Comparison of ENCODE assay signal across 9 mouse cellular contexts in genomic region chr7:35176412-35177381, GRCm38 (mm10). TPM values are rescaled to one million over a fixed set of nuclear protein-coding genes. Genes with fewer than 3 reads are reported as not detected.
DNase-seq lines count a peak whose midpoint lies in the region; ATAC-seq and TF ChIP-seq lines count a peak whose summit lies in the region.
"Had no signal": no experiment of that assay in that cellular context is flagged by ENCODE, and none has a peak within 500 bp of the region (broad histone marks: within the 10 kb centered on the region; RNA-seq: fewer than 3 reads in every experiment).

No protein-coding gene starts in this region.

- peak; percentile 71 for TF ChIP-seq CTCF in left cerebral cortex, adult 2 months (IDR thresholded peaks at IDR 0.05)

- no peak overlapping the region for H3K27ac ChIP-seq in left cerebral cortex, adult 2 months
- H3K27ac ChIP-seq in kidney, embryonic 15.5 days: no peak overlapping the region
- H3K27ac ChIP-seq: hindbrain, embryonic 15.5 days had no signal

- H3K9ac ChIP-seq in kidney, embryonic 15.5 days: no peak overlapping the region
- H3K9ac ChIP-seq: hindbrain, embryonic 15.5 days had no signal

- no peak for ATAC-seq in kidney, embryonic 15.5 days (replicated peaks; ENCODE audit: low FRiP score)

- H3K4me3 ChIP-seq in left cerebral cortex, adult 2 months: no peak overlapping the region
- no peak overlapping the region for H3K4me3 ChIP-seq in kidney, embryonic 15.5 days (replicated peaks)
- H3K4me3 ChIP-seq: hindbrain, embryonic 15.5 days had no signal

- H3K4me2 ChIP-seq in kidney, embryonic 15.5 days: 0 out of 2 replicates have a peak overlapping the region, but pooled peaks have one; percentile 16
- H3K4me2 ChIP-seq: hindbrain, embryonic 15.5 days had no signal

- 49% methylated on average over 18 of the region's 18 CpGs for WGBS in kidney, embryonic 15.5 days

- H3K9me3 ChIP-seq in kidney, embryonic 15.5 days (replicated peaks): no peaks in the 10 kb centered on the region
- H3K9me3 ChIP-seq: hindbrain, embryonic 15.5 days had no signal

- DNase-seq in adrenal gland, adult (ENCODE audit: inconsistent age in 2 of 2, low spot score in 1 of 2): peak; percentile 30 to 79
- DNase-seq in adrenal gland, adult 8-10 months: no peak
- no peak for DNase-seq in left cerebral cortex, adult 2 months (ENCODE audit: extremely low spot score in 1 of 2, low spot score in 2 of 2)
- no peak for DNase-seq in left cerebral cortex, postnatal 36 days (ENCODE audit: low spot score in 2 of 2)
- peak; percentile 46 for DNase-seq in adrenal gland, postnatal 25 days
- DNase-seq in retina, adult 2 months (ENCODE audit: low read depth, low spot score): peak; percentile 8
- DNase-seq in urinary bladder, adult 18-20 months (ENCODE audit: low spot score in 2 of 2): no peak

- intact Hi-C loops in left cerebral cortex, adult 2 months (cut with DNase I): loop anchor here (5.0 to 10.0 kb wide), 2 partner anchors 86 to 332 kb away; no protein-coding TSS in a partner anchor
- intact Hi-C loops in left cerebral cortex, postnatal 36 days (cut with DNase I): loop anchor here (2.0 to 10.0 kb wide), 2 partner anchors 92 to 772 kb away; no protein-coding TSS in a partner anchor

- peaks cover 10% of the 10 kb centered on the region for H3K27me3 ChIP-seq in kidney, embryonic 15.5 days

- no peaks in the 10 kb centered on the region for H3K36me3 ChIP-seq in kidney, embryonic 15.5 days
- H3K36me3 ChIP-seq: hindbrain, embryonic 15.5 days had no signal

- peaks cover 10% of the 10 kb centered on the region; the same call in 1 of the 2 replicates for H3K4me1 ChIP-seq in kidney, embryonic 15.5 days

RNA-seq across cellular contexts. Expression of gene Slc7a10, which starts 9.5 kb away (rescaled TPM):
- 10 to 100 TPM; 12.2 to 29.7 (median 14.9) TPM for total RNA-seq in adrenal gland, adult 8-10 months (2022)
- 10 to 100 TPM; 37.1 to 47.6 TPM for total RNA-seq in left cerebral cortex, adult 2 months (2021)
- 10 to 100 TPM; 41.1 to 42.7 TPM for total RNA-seq in left cerebral cortex, postnatal 36 days (2021)
- 2.8 and 3.0 TPM in 2 replicates for total RNA-seq in adrenal gland, postnatal 25 days (2021)
- polyA plus RNA-seq in kidney, embryonic 15.5 days (2015; fragmentation: Nextera tagmentation; extraction: Ambion mirVana): 1.1 and 2.4 TPM in 2 replicates

RNA-seq across cellular contexts. Expression of gene Lrp3, which starts 38.6 kb away (rescaled TPM):
- 10 to 100 TPM; 21.8 to 24.6 (median 24.3) TPM for total RNA-seq in adrenal gland, adult 8-10 months (2022)
- total RNA-seq in left cerebral cortex, adult 2 months (2021): 10 to 100 TPM; 80.8 to 86.8 TPM
- total RNA-seq in left cerebral cortex, postnatal 36 days (2021): 10 to 100 TPM; 81.8 to 89.0 TPM
- total RNA-seq in adrenal gland, postnatal 25 days (2021): 15.7 and 20.2 TPM in 2 replicates
- 5.2 and 6.3 TPM in 2 replicates for polyA plus RNA-seq in kidney, embryonic 15.5 days (2015; fragmentation: Nextera tagmentation; extraction: Ambion mirVana)

RNA-seq across cellular contexts. Expression of gene Cebpa, which starts 57.6 kb away (rescaled TPM):
- 100 to 1,000 TPM in 2 of 4 experiments, 10 to 100 TPM in 2; 45.2 to 106 (median 92.9) TPM for total RNA-seq in adrenal gland, adult 8-10 months (2022)
- 10 to 100 TPM; 10.3 to 11.4 TPM for total RNA-seq in left cerebral cortex, adult 2 months (2021)
- 10 to 100 TPM in 1 of 2 experiments, 1 to 10 TPM in 1; 9.3 to 11.0 TPM for total RNA-seq in left cerebral cortex, postnatal 36 days (2021)
- total RNA-seq in adrenal gland, postnatal 25 days (2021): 115 and 116 TPM in 2 replicates
- polyA plus RNA-seq in kidney, embryonic 15.5 days (2015; fragmentation: Nextera tagmentation; extraction: Ambion mirVana): 1.3 and 1.5 TPM in 2 replicates

Comparison
In these comparisons a context has a peak if more than half of its experiments do, and no peak if none do; other contexts are left out.
1. DNase-seq: peak in adrenal gland, adult (2 of 2), adrenal gland, postnatal 25 days (single experiment) and retina, adult 2 months (single experiment); none in adrenal gland, adult 8-10 months (single experiment), left cerebral cortex, adult 2 months (0 of 2), left cerebral cortex, postnatal 36 days (0 of 2) and urinary bladder, adult 18-20 months (0 of 2).